Mouse (Mus musculus) cerebellum, adult 18-20 months (tissue): ENCODE results near the gene Ifnlr1.
"Not testable (repeated sequence)": the region's sequence is repeated elsewhere in the genome, so short reads cannot be mapped to it uniquely, and the experiment has no call there.

Experiments used
- DNase-seq, 2 experiments: peaks; one replicate each; pipeline ENCODE4 v3.0.0; 2021

Gene Ifnlr1

DNA sequence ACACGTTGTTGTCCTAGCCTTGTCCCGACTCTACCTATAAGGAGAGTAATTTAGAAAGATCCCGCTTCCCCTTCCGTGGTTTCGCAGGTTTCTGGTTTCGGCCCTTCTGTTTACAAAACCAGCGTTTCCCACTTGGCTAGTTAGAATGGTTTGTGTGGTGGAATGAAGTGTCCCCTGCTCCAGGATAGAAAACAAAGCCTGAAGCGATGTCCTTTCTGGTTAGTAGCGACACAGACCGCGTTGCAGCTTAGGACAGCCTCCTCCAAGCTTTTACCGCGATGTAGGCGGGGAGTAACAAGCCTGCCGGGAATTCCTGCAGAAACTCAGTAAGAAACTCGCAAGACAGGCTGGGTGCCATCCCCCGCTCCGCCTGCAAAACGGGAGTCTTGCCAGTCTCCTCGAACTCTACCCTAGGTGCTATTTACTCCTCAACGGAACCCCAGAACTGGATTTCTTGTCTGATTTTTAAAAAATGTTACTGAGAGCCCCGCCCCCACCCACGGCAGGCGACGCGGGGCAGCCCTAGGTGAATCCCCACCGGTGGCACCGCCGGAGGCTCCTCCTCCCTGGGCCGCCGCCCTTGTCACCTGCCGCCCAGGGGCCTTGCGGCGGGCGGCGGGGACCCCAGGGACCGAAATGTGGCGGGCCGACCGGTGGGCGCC is at the start of gene Ifnlr1:
TSS of gene Ifnlr1 (plus strand) at position 382 of the 662 bp plus-strand sequence.
- DNase-seq: peak; percentile 7 to 19

DNA sequence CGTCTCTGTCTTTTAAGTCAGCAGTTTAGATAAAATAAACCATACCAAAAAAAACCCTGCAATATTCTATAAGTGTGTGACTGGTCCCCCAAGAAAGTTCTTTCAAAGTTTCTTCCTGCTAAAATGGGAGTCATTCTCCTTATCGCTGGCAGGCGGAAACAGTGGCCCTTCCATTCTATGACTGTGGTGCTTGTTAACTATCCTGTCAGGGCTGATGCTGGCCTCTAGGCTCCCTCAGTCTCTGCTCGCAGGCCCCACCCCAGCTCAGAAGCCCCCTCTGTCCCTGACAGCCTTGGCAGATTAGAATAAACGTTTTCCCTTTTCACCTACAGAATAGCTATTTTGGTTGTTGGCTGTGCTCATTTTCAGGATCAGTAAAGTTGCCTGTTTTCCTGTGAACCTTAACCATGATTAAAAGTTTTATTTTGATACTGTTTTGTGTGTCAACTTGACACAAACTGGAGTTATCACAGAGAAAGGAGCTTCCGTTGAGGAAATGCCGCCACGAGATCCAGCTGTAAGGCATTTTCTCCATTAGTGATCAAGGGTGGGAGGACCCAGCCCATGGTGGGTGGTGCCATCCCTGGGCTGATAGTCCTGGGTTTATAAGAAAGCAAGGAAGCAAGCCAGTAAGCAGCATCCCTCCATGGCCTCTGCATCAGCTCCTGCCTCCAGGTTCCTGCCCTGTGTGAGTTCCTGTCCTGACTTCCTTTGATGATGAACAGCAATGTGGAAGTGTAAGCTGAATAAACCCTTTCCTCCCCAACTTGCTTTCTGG is 44.6 kb upstream of the Ifnlr1 start:
- DNase-seq: not testable (repeated sequence)

DNA sequence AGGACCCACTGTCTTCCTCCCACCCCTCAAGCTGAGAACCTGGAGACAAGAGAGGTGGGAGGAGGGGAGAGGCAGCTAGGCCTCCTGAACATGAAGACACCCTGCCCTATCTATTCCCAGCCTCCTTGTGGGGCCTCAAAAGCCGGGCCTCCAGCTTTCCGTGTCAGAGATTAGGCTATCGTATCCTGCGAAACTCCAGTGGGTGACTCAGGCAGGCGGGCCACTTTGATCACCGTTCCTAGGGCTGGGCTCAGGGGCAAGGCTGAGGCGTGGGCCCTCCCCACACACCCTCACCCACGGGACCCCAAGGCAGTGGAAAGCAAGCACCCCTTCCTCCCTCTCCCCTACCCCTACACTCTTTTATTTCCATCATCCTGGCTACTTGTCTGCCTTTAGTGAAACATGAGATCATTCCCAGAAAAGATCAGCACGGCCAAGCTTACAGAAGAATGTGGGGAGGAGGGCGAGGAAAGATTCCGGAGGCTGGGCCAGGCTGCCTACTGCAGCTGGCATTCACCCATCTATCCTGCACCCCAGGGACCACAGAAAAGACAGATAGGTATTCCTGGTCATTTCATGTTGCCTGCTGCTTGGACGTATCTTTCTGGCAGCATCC is 41.0 kb upstream of the Ifnlr1 start:
- DNase-seq: no peak

DNA sequence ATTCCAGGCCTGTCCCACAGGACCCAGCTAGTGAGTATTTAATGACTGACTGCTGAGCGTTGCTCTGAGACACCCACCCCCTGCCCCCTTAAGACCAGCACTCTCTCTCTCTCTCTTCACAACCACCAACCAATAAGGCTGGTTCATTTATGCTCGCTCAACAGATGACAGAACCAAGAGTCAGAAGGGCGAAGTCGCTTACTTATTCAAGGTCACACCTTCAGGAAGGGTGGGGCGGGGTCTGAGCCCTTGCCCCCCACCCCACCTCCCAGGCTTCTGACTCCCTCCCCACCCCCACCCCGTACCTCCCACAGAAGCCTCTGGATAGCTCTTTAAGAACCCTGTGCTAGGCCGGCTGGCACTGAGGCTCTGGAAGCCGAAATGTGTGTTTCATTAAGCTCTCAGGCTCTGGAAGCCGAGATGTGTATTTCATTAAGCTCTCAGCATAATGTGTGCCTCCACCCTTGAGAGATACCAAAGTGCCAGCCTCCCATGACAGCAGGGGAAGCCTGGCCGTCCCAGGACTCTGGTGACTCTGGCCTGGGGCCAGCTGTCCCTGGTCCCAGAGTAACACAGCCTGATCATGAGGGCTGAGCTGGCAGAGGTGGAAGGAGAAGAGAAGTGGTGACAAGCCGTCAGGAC is 33.0 kb upstream of the Ifnlr1 start:
- peak in 1 of 2 experiments; percentile 3 for DNase-seq

DNA sequence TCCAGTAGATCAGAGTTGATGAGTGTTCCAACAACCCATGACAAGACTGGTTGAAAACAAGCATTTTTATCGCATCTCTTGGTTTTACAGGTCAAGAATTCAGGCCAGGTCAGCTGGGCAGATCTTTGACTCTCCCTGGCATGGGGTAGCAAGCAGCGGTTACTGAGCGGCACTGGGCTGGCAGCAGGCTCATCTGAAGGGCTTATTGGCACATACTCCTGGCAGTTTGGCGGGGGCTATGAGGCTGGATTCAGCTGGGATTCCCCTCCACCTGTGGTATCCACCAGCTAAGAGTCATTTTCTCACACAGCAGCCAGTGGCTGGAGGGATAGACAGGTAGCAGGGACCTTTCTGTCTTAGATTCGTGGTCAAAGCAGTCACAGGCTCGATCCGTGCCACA is 32.1 kb upstream of the Ifnlr1 start:
- DNase-seq: no peak

DNA sequence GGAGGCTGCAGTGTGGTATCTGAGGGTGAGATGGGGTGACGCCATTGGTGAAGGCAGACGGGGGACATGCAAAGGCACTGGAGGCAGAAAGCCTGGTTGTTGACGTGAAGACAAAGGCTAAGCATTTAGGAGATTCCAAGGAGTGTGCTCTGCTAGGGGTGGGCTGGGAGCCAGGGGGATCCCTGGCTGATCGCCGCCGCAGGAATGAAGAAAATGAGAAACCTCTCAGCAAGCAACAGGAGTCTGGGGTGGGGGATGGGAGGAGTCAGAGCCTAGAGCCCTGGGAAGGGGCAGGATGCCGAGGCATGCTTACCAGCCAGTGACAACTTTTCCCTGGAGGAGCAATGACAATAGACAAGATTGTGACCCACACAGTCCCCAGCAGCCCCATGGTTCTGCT is 30.6 kb upstream of the Ifnlr1 start:
- no peak for DNase-seq

DNA sequence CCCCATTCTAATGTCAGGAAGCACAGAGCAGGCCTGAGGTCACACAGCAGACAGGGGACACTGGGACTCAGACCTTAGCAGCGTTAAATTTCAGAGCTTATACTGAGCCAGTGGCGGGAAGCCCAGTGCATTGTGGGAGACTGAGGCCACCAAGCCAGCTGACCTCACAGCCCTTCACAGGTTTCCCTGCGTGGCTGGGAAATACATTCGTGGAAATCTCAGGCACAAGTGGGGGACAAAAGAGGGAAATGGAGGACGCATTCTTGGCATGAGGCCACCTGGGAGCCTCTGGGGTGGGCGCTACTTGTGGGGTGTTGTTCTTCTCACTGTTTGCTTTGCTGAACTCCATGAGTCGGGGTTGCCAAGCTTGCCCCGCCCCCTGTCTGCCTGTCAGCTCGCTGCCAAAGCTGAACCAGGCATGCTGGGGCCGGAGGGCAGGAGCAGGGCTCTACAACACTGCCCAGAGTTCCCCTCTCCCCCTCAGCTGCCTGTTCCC is 29.9 kb upstream of the Ifnlr1 start:
- no peak for DNase-seq

DNA sequence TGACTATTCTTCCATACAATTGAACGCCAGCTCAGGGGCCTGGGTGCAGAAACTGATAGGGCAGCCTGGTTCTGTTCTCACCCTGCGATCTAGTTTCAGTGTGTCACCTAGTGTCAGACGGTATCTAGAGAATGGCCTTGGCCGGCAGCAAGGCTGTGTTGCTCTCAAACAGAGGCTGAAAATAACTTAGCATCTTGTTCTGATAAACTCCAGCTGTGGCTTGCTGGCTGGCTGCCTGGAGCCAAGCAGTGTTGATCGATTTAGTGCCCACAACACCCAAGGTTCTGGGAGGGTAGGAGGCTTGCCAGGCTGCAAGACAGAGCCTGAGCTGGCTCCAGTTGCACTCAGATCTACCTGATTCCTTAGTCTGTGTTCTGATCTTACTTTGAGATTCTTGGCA is 27.6 kb upstream of the Ifnlr1 start:
- DNase-seq: no peak

DNA sequence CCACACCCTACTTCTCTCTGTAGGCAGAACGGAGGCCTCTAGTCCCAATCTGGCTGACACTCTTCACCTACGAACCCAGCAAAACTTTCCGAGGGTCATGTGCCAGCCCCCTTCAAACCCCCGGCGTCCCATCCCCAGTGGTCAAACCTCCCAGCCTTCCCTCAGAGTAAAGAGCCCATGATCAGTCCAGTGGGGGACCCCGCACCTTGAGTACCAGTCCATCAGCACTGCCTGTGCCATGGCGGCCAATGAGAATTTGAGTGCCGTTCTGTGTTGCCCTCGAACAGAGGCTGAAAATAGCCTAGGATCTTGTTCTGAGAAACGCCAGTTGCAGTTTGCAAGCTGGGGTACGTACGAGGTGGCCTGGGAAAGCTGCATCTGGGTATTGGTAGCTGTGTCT is 27.2 kb upstream of the Ifnlr1 start:
- no peak for DNase-seq

DNA sequence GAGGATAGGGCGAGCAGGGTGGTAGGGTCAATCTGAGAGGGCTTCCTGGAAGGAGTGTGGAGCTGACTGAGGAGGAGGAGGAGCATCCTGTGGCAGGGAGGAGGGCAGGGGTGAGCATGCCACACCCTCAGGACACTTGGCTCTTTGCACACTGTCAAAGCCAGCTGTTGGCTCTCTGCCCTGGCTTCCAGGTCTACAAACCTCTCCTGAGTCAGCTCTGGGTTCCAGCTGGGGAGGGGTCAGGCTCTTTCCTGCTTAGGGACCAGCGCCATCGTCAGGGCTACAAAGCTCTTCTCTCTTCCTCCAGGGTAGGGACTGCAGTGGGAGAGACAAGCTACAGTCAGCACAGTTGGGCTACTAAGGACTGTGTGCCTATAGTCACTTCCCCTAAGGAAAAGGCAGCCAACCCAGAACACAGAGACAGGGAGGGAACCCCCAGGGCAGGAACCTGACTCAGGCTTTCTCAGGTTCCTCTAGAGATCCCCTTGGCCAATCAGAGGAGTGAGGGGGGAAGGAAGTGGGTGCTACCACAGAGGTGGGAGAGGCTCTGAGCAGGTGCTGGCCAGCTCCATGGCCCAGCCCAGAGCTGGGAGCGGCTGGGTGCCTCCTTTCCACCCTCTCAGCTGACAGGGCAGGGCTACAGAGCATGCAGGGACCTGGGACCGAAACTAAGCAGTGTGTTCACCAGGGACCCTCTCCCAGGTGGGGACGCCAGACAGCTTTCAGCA is 24.8 kb upstream of the Ifnlr1 start:
- no peak for DNase-seq

DNA sequence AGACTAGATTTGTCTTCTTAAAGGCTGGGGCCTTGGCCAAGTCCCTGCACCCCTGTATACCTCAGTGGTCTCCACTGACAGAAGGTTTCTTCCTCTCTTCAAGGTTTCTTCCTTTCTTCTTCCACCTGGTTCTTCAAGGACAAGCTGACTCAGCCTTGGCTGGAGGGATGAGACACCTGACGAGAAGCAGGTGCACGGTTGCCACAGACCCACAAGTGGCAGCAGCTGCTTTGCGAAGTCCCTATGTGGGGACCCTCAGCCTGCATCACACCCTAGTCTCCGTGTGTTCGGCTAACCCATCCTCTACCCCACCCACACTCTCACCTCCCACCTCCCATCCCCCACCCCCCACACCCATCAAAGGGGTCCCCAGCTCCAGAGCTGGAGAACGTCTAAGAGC is 24.1 kb upstream of the Ifnlr1 start:
- DNase-seq: no peak

DNA sequence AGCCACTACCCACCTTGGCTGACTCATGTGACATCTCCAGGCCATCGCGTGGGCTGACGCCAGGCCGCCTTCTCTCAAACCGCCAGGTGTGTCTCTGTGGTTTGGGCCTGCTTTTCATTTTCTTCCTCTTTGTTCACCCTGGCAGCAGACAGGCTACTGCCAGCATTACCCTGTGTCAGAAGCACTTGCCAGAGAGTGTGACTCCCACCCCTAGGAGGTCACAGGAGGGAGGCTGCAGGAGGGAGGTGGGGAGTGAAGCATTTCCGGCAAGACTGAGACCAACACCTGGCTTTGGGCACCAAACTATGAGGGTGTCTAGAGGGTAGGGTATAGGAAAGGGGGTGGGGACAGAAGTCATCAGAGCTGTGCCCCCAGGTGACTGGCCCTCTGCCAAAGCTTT is 21.4 kb upstream of the Ifnlr1 start:
- no peak for DNase-seq

DNA sequence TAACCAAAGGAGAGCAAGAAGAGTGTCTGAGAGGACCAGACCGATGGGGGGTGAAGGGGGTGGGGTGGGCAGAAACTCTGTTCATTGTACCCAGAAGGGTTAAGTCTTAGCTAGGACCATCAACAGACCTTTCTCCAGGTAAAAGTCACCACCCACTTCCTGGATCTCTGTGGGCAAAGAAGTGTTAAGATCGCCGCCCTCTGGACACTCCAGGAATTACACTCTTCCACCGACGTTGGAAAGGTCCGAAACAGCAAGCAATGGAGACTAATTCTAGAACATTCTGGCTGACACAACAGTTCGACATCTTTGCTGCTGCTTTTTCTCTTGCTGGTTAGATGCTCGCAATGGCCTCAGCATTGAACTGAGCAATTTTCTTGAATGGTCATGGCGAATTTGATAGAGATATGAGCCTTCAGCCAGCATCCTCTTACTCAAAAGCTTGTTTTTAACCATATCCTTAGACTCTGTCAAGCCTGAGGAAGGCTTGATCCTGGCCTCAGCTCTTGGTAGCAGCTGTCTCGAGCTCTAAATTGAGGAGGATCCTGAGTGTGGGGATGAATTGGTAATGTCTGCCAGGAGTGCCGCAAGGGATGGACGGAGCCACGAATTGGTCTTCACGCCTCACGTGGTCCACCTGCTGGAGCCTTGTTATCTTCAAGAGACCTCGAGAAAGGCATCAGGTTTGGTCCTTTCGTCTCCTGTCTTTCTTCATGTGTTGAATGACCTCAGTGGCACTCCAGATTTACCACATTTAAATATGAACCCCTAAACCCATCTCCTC is 19.7 kb upstream of the Ifnlr1 start:
- DNase-seq: peak in 1 of 2 experiments; percentile 6

DNA sequence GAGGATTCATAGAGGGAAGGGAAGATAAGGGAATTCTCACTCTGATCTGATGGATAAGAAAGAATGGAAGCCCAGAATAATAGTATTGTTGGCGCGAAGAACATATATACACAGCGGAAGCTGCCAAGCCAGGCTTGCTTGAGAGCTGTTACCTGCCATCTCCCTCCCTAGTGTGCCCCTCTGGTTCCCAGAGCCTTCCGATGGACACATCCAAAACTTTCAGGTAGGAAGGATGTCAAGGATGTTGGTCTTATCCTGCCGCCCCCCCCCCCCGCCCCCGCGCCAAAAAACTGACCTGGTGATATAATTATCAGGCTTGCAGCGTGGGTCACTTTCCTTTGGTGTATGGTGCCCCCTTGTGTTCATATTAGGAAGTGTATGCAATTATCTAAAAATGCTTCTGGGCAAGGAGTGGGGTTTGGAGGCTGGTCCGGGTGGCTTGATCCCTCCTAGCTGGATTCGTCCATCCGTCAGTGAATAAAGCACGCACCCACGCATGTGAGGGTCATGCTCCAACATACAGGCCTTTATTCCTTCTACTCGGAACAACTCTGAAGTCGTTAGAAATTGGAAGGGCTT is 18.7 kb upstream of the Ifnlr1 start:
- peak; percentile 6 to 26 for DNase-seq

DNA sequence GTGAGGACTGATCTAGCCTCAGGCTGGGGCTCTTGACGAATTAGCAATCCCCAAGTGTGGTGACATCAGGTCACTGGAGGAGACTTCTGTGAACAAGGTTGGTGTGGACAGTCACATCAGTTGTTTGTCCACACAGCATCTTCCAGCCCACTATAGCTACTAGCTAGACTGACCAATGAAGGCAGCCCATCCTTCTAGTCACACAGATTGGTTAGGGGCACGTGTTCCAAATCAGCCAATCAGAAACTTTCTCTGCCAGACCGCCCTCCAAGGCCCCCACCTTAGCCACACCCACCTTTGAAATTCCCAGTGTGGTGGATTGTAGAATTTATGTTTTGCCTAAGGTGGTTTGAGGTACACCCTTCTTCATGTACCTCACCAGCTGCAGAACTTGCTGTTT is 12.6 kb upstream of the Ifnlr1 start:
- DNase-seq: no peak

DNA sequence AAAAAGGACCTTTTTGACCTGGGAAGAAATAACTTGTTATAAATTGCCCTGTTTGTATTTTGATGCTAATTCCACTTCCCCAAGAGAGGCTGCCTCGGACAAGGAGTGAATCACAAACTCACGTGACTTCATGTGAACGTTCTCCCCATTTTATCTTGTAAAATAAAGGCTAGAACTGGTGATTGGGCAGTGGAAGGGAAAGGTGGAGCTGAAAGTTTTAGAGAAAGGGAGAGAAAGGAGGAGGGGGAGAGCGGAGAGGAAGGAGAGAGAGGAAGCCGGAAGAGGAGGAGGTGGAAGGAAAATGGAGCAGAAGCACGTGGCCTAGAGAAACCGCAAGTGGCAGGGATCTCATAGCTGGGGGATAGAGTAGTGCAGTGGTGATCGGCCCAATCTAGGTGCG is 11.1 kb upstream of the Ifnlr1 start:
- no peak for DNase-seq

DNA sequence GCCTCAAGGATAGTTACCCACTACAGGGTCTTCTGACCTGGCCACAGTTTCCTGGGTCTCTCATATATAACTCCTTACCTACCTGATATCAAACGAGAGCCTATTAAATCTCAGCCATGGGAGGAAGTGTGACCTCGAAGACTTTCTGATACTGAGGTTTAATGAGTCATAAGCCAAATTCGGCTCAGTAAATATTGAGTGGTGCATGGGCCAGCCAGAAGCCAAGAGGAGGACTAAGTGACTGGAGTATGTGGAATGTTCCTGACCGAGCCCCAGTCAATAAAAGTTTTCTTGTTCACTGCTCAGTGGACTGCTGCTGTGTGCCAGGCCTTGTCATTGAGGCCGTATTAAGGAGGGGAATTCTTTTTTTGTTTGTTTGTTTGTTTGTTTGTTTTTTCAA is 9.6 kb upstream of the Ifnlr1 start:
- DNase-seq: no peak

DNA sequence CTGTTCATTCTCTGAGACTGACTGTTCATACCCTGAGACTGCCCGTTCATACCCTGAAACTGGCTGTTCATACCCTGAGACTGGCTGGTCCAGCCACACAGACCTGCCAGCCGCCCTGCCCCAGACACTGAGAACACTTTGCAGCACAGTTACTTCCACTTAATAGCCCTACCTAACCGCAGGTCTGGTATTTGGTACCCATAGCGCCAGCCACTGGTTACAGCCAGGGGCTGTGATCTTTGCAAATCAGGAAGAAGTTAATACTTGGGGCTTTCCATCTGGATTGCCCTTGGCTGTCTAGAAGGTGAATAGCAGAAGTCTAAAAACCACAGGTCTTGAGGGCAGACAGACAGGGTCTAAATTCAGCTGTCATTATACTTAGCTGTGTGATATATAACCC is 6.8 kb upstream of the Ifnlr1 start:
- DNase-seq: no peak

DNA sequence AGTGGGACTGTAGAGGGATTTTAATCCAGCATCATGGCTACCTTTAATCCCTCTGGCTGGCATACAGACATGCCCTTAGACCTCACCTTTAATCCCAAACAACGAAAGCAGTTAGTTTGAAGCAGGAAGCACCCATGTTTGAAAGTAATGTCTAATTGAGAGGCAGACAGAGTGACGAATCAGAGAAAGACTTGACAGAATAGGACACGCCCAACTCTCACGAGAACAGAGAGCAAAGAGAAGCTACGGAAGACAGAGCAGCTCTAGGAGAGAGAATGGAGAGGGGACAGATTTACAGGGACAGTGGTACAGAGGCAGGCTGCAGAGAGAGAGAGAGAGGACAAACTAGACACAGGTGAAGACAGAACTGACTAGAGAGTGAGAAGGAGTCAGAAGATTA is 4.3 kb upstream of the Ifnlr1 start:
- DNase-seq: no peak

DNA sequence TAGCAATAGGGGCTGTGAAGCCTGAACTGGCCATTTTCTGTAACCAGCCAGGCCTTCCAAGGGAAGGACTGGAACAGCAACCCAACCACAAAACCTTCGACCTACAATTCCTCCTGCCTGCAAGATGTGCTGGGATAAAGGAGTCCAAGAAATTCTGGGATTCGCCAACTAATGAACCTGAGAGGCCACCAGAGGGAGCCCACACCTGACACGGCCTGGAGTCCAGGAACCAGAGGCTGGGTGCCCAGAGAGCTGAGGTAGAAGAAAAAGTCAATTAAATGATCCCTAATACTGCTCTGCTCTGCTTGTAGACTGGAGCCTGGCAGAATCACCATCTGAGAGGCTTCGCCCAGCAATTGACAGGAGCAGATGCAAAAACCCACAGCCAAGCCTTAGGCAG is 2.5 kb upstream of the Ifnlr1 start:
- peak; percentile 31 to 36 for DNase-seq

DNA sequence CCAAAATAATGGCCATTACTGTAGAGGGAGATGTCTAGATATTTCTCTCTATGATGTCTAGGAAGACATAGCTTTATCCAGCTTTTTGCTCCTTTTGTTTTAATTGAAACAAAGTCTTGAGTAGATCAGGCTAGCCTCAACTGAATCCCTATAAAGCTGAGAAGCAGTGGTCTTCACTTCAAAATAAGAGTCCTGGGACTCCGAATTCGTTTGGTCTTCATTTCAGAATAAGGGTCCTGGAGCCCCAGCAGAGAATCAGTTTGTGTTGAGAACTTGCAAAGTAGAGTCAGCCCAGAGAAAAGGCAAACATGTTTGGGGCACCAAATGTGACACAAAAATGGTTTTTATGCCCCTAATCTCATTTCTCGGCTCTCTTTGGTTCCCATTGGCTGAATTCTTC is 1.4 kb upstream of the Ifnlr1 start:
- DNase-seq: no peak

DNA sequence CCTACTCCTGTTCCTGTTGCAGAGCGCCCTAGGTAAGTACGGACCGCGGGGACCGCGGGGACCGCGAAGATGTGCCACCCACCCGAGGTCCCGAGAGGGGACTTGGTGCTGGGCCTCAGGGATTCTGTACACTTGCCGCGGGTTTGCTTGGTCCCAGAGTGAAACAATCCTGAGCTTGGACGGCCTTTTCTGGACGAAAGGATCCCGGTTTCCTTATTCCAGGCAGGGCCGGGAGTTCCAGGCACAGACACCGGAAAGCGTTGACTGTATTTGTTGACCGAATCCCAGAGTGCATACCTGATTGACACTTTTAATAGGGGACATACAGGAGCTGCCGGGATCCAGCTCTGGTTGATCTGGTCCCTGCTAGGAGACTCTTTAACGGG is 474 bp downstream of the Ifnlr1 start:
- no peak for DNase-seq
